Mouse (Mus musculus) embryonic stem cell, embryonic (primary cell): ENCODE measurements around the gene Med8.

Source experiments
- CTCF ChIA-PET, 4 experiments: fragments of 300-600 bp in 2 of 4; fragments of 350-600 bp in 2 of 4; sonication (Branson Sonifier 250); formaldehyde crosslinking; loops; one replicate each; lab custom pipeline; 2022; ENCODE audit warnings: inconsistent platforms in 2 of 4; lab: Charles Lee
- POLR2A ChIA-PET, 4 experiments: fragments of 300-600 bp in 2 of 4; fragments of 350-600 bp in 2 of 4; sonication (Branson Sonifier 250); formaldehyde crosslinking; loops; one replicate each; lab custom pipeline; 2022; ENCODE audit warnings: antibody characterized with exemption in 4 of 4, inconsistent platforms in 1 of 4; lab: Charles Lee

Gene Med8

DNA sequence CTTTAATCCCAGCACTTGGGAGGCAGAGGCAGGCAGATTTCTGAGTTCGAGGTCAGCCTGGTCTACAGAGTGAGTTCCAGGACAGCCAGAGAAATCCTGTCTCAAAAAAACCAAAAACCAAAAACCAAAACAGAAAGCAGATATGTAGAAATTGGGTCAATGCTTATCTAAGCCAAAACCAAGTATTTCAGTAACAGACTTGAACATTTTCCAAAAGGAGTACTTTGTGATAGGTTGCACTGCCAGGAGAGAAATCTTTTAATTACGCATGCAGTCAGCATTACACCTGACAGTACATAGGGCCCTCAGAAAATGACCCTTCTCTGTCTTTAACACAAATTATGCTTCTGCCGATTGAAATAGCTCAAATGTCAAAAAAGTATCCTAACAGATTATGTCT is 7.7 kb upstream of the Med8 start:
- POLR2A ChIA-PET = interaction anchor here in 2 of 4 experiments (0.9 to 1.3 kb wide), 3 partner anchors 13 to 222 kb away, joined by 3 read pairs; partner anchors contain the start of genes Cdc20 (in 1 of the 2) and Kdm4a (in 1 of the 2)
- CTCF ChIA-PET = interaction anchor here in 1 of 4 experiments (1.0 kb wide), 1 partner anchor 165 kb away, joined by 3 read pairs; no protein-coding TSS in a partner anchor

DNA sequence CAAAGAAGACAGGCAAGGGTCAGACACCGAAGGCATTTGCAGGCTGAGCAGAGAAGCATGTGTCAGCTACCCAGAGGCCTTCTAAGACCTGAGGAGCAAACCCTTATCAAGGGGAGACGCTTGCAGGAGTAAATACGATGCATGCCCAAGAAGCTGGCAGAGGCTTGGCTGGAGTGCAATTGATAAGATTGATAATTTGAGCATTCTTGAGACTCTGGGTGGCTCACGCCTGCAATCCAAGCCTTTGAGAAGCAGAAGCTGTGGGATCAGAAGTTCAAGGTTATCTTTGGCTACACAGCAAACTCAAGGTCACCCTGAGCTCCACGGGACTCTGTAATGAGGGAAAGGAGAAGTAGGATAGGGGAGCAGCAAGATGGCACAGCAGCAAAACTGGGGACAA is 7.2 kb upstream of the Med8 start:
- POLR2A ChIA-PET = interaction anchor here in 2 of 4 experiments (0.9 to 1.3 kb wide), 4 partner anchors 14 to 222 kb away, joined by 3 read pairs; partner anchors contain the start of genes Cdc20 (in 1 of the 2) and Kdm4a (in 1 of the 2)
- CTCF ChIA-PET = interaction anchor here in 1 of 4 experiments (1.0 kb wide), 1 partner anchor 164 kb away, joined by 3 read pairs; no protein-coding TSS in a partner anchor

DNA sequence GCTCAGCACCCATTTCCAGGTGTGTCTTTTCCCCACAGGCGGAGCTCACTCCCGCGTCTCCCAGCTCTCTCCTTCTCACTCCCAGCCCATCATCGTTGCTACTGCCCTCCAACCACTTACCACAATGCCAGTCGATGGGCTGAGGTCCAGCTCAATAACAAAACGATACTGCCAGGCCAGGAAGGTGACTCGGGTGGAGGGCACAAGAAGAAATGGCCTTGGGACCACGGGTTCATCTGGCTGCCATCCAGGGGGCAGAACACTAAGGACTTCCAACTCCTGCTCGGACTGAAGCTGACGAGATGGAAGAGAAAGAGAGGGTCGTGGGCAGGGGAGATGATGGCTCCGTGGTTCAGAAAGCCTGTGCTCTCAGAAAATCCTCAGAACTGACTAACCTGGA is 6.4 kb upstream of the Med8 start:
- POLR2A ChIA-PET = interaction anchor here in 2 of 4 experiments (1.0 to 1.3 kb wide), 2 partner anchors 29 to 223 kb away, joined by 3 read pairs; partner anchors contain the start of gene Kdm4a (in 1 of the 2)

DNA sequence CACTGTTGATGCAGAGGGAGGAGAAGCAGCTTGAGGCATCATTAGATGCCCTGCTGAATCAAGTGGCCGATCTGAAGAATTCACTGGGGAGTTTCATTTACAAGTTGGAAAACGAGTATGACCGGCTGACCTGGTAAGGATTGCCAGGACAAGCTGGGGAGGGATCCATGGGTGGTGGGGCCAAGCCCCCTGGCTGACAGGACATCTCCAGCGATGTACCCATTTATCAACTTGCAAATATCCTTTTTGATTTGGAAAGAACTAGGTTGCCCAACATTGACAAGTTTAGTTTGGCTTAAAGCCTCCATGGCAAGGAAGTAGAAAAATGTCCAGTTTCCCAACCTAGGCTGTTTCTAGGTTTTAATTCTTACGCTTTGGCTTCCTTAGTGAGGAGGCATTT is 1.7 kb downstream of the Med8 start:
- ChIA-PET CTCF (no interaction called here), POLR2A (interaction anchor here (0.7 to 2.7 kb wide), 12 partner anchors 10 to 210 kb away, joined by 3 to 10 read pairs (median 4); partner anchors contain the start of genes Elovl1 (in 2 of the 4), Cdc20 (in 1 of the 4), Cfap57 (in 1 of the 4) and Ebna1bp2 (in 1 of the 4))

More for the DNA sequence above, 6.4 kb upstream of the Med8 start:
- CTCF ChIA-PET = interaction anchor here in 1 of 4 experiments (1.0 kb wide), 1 partner anchor 164 kb away, joined by 3 read pairs; no protein-coding TSS in a partner anchor

DNA sequence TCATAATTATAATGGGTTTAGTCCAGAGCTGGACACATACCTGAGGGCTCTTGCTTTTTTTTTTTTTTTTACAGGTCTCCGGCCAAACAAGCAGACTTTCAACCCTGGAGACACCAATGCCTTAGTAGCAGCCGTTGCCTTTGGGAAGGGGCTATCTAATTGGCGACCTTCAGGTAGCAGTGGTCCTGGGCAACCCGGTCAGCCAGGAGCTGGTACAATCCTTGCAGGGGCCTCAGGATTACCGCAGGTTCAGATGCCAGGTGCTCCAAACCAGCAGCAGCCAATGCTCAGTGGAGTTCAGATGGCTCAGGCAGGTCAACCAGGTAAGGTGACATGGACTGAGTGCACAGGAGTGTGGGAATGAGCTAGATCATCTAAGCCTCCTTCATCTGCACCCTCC is 4.4 kb downstream of the Med8 start:
- ChIA-PET POLR2A (interaction anchor here in 2 of 4 experiments (0.7 to 1.6 kb wide), 6 partner anchors 8 to 578 kb away, joined by 3 to 5 read pairs (median 3); partner anchors contain the start of genes Cdc20 (in 1 of the 2) and Elovl1 (in 1 of the 2)), CTCF (interaction anchor here in 3 of 4 experiments (0.6 to 0.7 kb wide), 3 partner anchors 204 to 728 kb away, joined by 3 to 5 read pairs (median 5); no protein-coding TSS in a partner anchor)

DNA sequence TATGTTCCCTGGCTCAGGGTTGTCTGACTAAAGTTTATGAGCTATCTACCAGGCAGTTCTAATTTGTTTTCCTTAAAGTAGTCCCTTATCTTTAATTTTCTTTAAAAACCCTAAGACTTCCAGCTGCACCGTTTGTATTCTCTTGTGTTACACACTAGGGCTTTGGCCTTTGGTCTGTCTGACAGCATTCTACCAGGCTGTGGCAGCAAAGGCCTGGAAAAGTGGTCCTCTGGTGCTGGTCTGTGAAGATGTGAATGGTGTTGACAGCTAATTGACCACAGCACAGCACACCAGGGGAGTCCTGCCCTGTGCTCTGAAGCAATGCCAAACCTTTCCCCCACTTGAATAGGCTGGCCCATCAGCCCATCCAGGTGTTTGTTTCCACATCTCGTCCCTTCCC is 6.6 kb downstream of the Med8 start:
- POLR2A ChIA-PET = interaction anchor here in 3 of 4 experiments (0.6 to 1.8 kb wide), 5 partner anchors 9 to 286 kb away, joined by 3 to 5 read pairs (median 4); partner anchors contain the start of gene Kdm4a (in 1 of the 3)
- CTCF ChIA-PET = interaction anchor here in 1 of 4 experiments (0.6 kb wide), 1 partner anchor 167 kb away, joined by 3 read pairs; no protein-coding TSS in a partner anchor

DNA sequence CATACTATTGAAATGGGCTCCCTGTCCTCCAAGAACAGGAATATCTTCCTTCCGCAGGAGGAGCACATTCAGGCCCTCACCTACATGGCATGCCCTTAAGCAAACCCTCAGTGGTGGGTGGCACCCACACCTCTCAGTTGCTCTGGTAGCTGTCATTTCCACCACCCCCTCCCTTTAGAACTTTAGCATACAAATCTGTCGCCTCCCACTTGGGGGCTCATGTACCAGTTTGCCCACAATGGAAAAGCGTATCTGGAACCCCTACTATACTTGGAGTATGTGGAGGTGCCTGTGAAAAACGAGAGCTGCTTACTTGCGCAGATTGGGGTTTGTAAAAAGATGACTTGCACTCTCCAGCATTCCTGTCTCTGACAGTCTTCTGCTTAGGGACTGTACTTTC is 7.2 kb downstream of the Med8 start:
- ChIA-PET POLR2A (interaction anchor here in 2 of 4 experiments (1.0 to 2.0 kb wide), 7 partner anchors 9 to 287 kb away, joined by 3 to 9 read pairs (median 3); partner anchors contain the start of genes Elovl1 (in 1 of the 2) and Kdm4a (in 1 of the 2)), CTCF (interaction anchor here in 3 of 4 experiments (0.6 to 1.1 kb wide), 3 partner anchors 29 to 167 kb away, joined by 3 read pairs; no protein-coding TSS in a partner anchor)

DNA sequence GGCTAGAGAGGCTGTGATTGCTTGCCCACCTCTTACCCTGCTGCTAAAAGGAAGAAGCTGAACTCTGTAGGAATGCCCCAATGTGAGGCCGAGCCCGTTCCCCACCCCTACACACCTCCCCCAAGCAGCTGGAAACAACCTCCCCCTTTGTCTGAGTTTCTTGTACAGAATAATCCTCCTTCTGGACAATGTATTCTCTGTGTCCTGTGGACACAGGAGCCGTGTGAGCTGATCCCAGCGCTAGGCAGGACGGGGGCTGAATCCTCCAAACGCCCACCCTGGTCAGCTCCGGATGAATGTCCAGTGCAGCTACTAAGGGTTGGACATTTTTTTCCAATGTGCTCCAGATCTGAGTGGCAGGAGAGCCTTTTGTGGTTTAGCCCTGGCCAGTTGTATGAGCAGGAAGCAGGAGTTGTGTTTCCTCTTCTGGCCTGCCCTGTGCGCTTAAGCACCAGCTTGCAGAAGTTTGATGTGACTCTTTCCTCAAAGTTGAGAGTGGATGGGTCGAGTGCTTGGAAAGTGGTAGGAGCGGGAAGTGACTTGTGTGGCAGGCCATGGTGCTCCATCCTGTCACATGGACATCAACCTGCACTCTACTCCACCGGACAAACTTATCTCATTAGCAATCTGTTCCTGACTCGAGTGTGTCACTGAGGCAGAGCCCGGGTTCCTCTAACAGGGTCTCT is 8.1 kb downstream of the Med8 start:
- ChIA-PET POLR2A (interaction anchor here in 2 of 4 experiments (0.7 to 2.0 kb wide), 9 partner anchors 9 to 288 kb away, joined by 3 to 9 read pairs (median 3); partner anchors contain the start of genes Cdc20 (in 1 of the 2), Elovl1 (in 1 of the 2) and Kdm4a (in 1 of the 2)), CTCF (interaction anchor here in 3 of 4 experiments (0.6 to 1.1 kb wide), 4 partner anchors 28 to 363 kb away, joined by 3 to 4 read pairs (median 3); no protein-coding TSS in a partner anchor)

DNA sequence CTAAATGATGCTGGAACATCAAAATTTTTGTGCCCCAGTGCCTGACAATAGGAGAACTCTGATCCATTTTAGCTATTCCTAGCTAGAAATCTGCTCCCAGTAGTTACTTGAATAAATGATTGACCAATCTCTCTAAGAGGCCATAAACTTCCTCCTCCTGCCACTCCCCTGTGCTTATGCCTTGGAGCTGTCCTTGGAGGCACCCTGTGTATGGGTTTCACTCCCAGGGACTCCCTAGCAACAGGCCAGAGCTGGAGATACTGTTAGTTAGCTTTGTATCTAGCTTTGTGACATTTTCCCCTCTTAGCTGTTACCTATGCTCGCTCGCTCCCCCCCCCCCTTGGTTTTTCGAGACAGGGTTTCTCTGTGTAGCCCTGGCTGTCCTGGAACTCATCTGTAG is 12.2 kb downstream of the Med8 start:
- POLR2A ChIA-PET = interaction anchor here in 2 of 4 experiments (0.5 to 2.8 kb wide), 10 partner anchors 10 to 123 kb away, joined by 3 to 19 read pairs (median 5); partner anchors contain the start of genes Cdc20 (in 1 of the 2), Med8 (in 1 of the 2), Szt2 (in 1 of the 2) and Tmem125 (in 1 of the 2)
- CTCF ChIA-PET = interaction anchor here in 1 of 4 experiments (1.5 kb wide), 1 partner anchor 11 kb away, joined by 3 read pairs; no protein-coding TSS in a partner anchor

DNA sequence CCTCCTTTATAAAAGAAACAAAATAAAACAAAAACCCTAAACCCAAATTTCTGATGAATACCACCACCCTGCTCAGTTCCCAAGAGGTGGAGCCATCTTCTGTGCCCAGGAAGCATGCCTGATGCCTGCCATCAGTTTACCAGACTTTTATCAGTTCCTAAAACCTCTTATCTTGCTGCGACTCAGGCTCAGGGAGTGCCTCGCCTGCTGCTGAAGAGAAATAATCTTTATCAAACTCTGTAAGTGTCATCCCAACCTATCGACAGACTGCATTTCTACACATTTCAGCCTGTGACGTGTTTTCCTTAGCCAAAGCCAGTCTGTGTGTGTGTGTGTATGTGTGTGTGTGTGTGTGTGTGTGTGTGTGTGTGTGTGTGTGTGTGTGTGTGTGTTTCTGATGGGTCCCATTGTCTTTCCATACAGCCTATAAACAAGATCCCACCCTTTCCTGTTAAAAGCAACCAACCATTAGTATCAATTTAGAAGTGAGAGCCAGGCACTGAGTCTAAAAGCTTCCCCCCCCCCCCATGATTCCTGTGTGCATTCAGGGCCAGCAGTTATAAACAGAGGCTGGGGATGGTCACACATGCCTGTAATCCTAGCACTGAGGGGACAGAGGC is 15.5 kb downstream of the Med8 start:
- ChIA-PET CTCF (interaction anchor here in 1 of 4 experiments (0.7 kb wide), 1 partner anchor 19 kb away, joined by 6 read pairs; no protein-coding TSS in a partner anchor), POLR2A (interaction anchor here in 2 of 4 experiments (1.1 to 3.3 kb wide), 4 partner anchors 7 to 35 kb away, joined by 3 to 9 read pairs (median 5); partner anchors contain the start of gene Cdc20 (in 1 of the 2))

DNA sequence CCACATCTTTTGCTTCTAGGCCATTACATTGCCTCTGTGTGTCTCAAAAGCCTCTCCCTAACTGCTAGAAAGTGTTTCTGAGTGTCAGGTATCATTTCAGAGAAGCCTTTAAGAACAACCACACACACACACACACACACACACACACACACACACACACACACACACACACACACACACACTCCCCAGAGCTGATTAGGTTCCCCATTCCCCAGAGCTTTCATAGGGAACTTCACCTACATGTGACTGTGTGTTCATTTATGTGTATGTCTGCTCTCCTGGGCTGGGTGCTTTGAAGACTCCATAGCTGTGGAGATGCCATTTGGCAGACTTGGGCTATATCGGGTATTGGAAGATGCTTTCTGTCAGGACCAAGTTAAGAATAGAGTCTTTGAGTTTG is 16.2 kb downstream of the Med8 start:
- POLR2A ChIA-PET = interaction anchor here in 2 of 4 experiments (1.2 to 3.3 kb wide), 6 partner anchors 8 to 34 kb away, joined by 3 to 9 read pairs (median 5); partner anchors contain the start of gene Cdc20 (in 1 of the 2)
- CTCF ChIA-PET = interaction anchor here in 1 of 4 experiments (0.7 kb wide), 1 partner anchor 19 kb away, joined by 6 read pairs; no protein-coding TSS in a partner anchor

DNA sequence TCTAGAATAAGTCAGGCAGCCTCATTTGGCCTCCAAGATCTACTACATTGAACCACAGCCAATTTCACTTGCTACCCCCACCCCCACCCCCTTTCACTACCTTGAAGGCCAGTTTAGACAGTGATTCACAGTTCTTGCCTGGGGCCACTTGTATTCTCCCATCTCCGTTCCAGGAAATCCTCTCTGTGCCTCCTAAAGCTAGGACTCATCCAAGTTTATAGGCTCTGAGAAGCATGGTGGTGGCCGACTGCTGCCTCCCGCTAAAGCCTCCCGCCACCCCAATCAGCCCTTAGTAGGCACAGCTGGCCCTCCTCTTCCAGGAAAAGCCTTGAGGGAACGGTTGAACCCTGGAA is 18.3 kb downstream of the Med8 start:
- ChIA-PET POLR2A (interaction anchor here (0.6 to 3.3 kb wide), 28 partner anchors 8 to 681 kb away, joined by 3 to 20 read pairs (median 4); partner anchors contain the start of genes Cdc20 (in 4 of the 4), Tmem125 (in 2 of the 4), Kdm4a (in 1 of the 4) and Med8 (in 1 of the 4)), CTCF (interaction anchor here (0.6 to 1.6 kb wide), 7 partner anchors 70 to 1275 kb away, joined by 3 to 6 read pairs (median 3); no protein-coding TSS in a partner anchor)

DNA sequence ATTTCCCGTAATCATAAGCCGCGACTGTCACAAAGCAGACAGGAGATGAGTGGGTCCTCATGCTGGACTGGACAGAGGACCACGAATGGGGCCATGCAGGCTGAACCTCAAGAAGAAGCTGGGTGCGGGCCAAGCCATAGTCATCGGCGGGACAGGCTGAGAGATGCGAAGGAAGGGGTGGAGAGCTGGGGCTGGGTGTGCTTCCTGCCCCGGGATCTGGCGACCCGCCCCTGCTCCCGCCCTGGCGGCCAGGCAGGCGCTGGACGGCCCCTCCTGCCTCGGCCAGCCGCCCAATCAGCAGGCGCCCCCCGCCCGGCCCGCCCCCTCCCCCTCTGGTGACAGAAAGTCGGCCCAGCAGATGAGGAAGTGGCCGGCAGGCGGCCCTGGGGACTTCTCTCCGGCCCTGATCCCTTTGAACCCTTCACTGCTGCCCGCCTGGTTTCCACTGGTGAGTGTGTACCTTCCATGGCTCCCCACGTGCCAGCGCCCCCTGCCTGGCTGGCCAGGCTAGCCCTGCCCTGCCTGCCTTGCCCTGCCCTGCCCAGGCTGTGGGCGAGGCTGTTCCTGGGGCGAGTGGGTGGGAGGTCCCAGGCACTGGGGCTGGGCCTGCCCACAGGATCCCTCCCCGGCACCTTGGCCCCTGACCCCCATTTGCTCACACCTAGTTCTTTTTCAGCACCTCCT is 18.8 kb downstream of the Med8 start, which contains the start of gene Elovl1:
Elovl1 (plus strand) TSS at position 326 of the 684 bp plus-strand sequence.
- POLR2A ChIA-PET = interaction anchor here in 3 of 4 experiments (0.6 to 3.3 kb wide), 35 partner anchors 8 to 681 kb away, joined by 3 to 20 read pairs (median 4); partner anchors contain the start of genes Cdc20 (in 3 of the 3), Kdm4a (in 2 of the 3), Tmem125 (in 2 of the 3) and Cfap57 (in 1 of the 3)
- CTCF ChIA-PET = interaction anchor here (0.6 to 1.6 kb wide), 9 partner anchors 70 to 1276 kb away, joined by 3 to 6 read pairs (median 3); no protein-coding TSS in a partner anchor

DNA sequence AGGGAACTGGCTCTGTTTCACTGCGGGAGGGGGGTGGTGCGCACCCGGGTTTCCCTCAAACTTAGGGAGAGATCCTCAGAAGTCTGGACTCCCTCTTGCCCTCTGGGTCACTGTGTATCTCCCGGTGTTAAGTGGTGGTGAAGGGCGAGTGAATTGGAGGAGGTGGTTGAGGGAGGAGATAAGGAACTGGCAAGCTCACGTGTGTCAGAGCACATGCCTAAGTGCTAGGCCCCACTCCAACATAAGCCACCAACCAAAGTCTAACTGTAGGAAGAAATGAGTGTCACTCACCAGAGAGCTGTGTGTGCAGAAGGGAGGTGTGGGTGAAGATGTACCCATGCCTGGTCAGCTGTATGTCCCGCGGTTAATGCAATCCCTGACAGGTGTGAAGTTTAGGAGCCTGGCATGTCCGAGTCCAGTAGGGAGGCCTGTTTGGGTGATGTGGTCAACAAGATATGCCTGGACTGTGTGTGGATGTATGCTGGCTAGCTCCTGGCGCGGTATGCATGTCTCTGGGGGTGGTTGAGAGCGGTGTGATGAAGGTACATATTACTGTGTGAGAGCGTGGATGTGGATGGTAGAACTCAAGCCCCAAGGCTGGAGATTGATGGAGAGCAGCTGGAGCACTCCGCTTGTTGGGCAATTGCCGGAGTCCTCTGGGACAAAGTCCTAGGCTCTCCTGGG is 19.5 kb downstream of the Med8 start:
- ChIA-PET CTCF (interaction anchor here in 1 of 4 experiments (0.6 to 1.1 kb wide), 4 partner anchors 137 to 685 kb away, joined by 3 to 4 read pairs (median 4); no protein-coding TSS in a partner anchor), POLR2A (interaction anchor here in 3 of 4 experiments (0.6 to 2.5 kb wide), 17 partner anchors 8 to 513 kb away, joined by 3 to 20 read pairs (median 5); partner anchors contain the start of genes Cdc20 (in 3 of the 3), Kdm4a (in 2 of the 3), Tmem125 (in 2 of the 3) and Med8 (in 1 of the 3))

DNA sequence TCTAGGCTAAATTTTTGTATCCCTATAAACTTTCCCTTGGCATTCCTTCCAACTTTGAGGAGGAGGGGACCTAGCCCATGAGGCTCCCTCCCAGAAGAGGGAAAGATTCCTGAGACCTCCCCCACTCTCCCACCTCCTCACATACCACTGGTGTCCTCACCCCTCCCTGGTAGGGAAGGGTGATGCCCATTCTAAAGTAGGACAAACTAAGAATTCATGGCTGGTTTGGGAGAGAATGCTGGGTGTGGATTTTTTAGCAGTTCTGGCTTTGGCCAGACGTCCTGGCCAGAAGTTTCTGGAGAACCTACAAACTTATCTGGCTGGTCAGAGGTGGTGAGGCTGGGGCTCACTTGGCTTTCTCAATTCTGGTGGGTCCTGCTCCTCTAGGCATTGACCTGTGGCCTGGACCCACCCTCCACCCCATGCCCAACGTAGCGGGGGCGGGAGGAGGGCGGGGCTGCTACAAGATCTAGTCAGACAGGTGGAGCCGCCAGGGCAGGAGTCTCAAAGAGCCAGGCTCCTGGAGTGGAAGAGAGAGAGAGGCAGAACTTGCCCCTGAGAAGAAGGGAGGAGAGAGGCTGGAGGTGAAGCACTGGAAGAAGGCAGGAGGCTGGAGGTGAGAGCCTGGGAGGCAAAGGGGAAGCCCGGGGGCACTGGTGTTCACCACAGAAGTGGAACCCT is 20.2 kb downstream of the Med8 start:
- ChIA-PET CTCF (interaction anchor here in 1 of 4 experiments (0.8 kb wide), 2 partner anchors 137 kb away, joined by 3 to 4 read pairs; no protein-coding TSS in a partner anchor), POLR2A (interaction anchor here in 2 of 4 experiments (0.6 to 2.5 kb wide), 12 partner anchors 7 to 513 kb away, joined by 3 to 20 read pairs (median 6); partner anchors contain the start of genes Cdc20 (in 2 of the 2), Kdm4a (in 2 of the 2), Med8 (in 1 of the 2) and Szt2 (in 1 of the 2))
